Comparison of ENCODE assay signal across 15 mouse cellular contexts in the genomic region with DNA sequence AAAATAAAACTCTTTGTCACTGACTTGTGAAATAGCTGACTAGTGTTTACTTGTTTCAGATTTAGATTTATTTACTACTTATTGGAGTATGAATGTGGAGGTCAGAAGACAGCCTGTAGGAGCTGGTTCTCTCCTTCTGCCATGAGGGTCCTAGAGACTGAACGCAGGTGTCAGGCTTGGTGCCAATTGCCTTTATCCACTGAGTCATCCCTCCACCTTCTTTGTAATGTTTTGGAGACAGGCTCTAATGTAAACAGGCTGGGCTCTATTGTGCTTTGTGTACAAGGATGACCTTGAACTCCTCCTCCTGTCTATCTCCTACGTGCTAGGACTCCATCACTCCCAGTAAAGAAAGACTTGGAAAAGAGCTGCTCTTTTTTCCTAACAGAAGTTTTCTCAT. TPM values are rescaled to one million over a fixed set of nuclear protein-coding genes. Genes with fewer than 3 reads are reported as not detected.
A peak's percentile ranks its signal among the peaks of the same experiment; 100 is the strongest.
DNase-seq lines count a peak whose midpoint lies in the region; ATAC-seq and TF ChIP-seq lines count a peak whose summit lies in the region.
"Had no signal": no experiment of that assay in that cellular context is flagged by ENCODE, and none has a peak within 500 bp of the region (broad histone marks: within the 10 kb centered on the region; RNA-seq: fewer than 3 reads in every experiment).

No protein-coding gene starts in this region.

- H3K36me3 ChIP-seq in forebrain, postnatal 0 days (ENCODE audit: insufficient read depth): peaks cover 18% of the 10 kb centered on the region; the same call in 1 of the 2 replicates
- peaks cover 37% of the 10 kb centered on the region for H3K36me3 ChIP-seq in midbrain, embryonic 12.5 days

- peaks cover 10% of the 10 kb centered on the region for H3K4me1 ChIP-seq in forebrain, postnatal 0 days (ENCODE audit: insufficient read depth)
- H3K4me1 ChIP-seq in midbrain, embryonic 12.5 days: peaks cover 21% of the 10 kb centered on the region

- H3K27ac ChIP-seq in forebrain, postnatal 0 days (ENCODE audit: low read depth, low read length): no peak overlapping the region
- 0 out of 2 replicates have a peak overlapping the region, but pooled peaks have one; percentile 32 for H3K27ac ChIP-seq in midbrain, embryonic 12.5 days (replicated peaks)
- H3K27ac ChIP-seq: embryonic facial prominence, embryonic 10.5 days; heart, embryonic 13.5 days; liver, embryonic 13.5 days had no signal

- peak overlapping the region; percentile 55 for H3K4me2 ChIP-seq in forebrain, postnatal 0 days (ENCODE audit: low read depth)
- peak overlapping the region; percentile 69 for H3K4me2 ChIP-seq in midbrain, embryonic 12.5 days (replicated peaks)
- H3K4me2 ChIP-seq: heart, embryonic 13.5 days; liver, embryonic 13.5 days had no signal

- H3K9ac ChIP-seq in forebrain, postnatal 0 days: no peak overlapping the region
- H3K9ac ChIP-seq in midbrain, embryonic 12.5 days (replicated peaks): 0 out of 2 replicates have a peak overlapping the region, but pooled peaks have one; percentile 29
- H3K9ac ChIP-seq: liver, embryonic 13.5 days had no signal

- 16% methylated on average over 2 of the region's 2 CpGs for WGBS in forebrain, postnatal 0 days
- WGBS in midbrain, embryonic 12.5 days: 37% methylated on average over 2 of the region's 2 CpGs

- H3K27me3 ChIP-seq in forebrain, postnatal 0 days (ENCODE audit: insufficient read depth, low read length): no peaks in the 10 kb centered on the region
- H3K27me3 ChIP-seq in midbrain, embryonic 12.5 days: no peaks in the 10 kb centered on the region
- H3K27me3 ChIP-seq: heart, embryonic 13.5 days; liver, embryonic 13.5 days had no signal

- H3K4me3 ChIP-seq in forebrain, postnatal 0 days (ENCODE audit: low read depth, low read length): peak overlapping the region; percentile 75; the same call in 1 of the 2 replicates
- H3K4me3 ChIP-seq in midbrain, embryonic 12.5 days: peak overlapping the region; percentile 68
- H3K4me3 ChIP-seq: heart, embryonic 13.5 days; liver, embryonic 13.5 days had no signal

- no peak for ATAC-seq in forebrain, postnatal 0 days
- no peak for ATAC-seq in midbrain, embryonic 12.5 days (ENCODE audit: low FRiP score, low read depth)
- ATAC-seq: CD4-positive, CD25-positive, alpha-beta regulatory T cell, adult 4 months had no signal

- DNase-seq in ES-CJ7 (ENCODE audit: low read depth, low spot score) (peak; percentile 46), R1 (ENCODE audit: low read depth, low spot score) (peak; percentile 55)
- DNase-seq in forebrain, postnatal 0 days: no peak
- no peak for DNase-seq in layer of hippocampus, adult 11-12 months (ENCODE audit: low spot score)
- no peak for DNase-seq in kidney, postnatal 36 days
- no peak for DNase-seq in thymus, postnatal 14 days
- no peak for DNase-seq in lung, postnatal 36 days
- DNase-seq: cerebellum, adult 8-10 months; gastrocnemius, postnatal 10 days; kidney, postnatal 4 days; liver, embryonic 13.5 days had no signal

- H3K9me3 ChIP-seq in forebrain, postnatal 0 days (ENCODE audit: low read length): no peaks in the 10 kb centered on the region
- no peaks in the 10 kb centered on the region for H3K9me3 ChIP-seq in midbrain, embryonic 12.5 days
- H3K9me3 ChIP-seq: embryonic facial prominence, embryonic 10.5 days; heart, embryonic 13.5 days; liver, embryonic 13.5 days had no signal

- no peak for TF ChIP-seq CTCF in forebrain, postnatal 0 days (IDR thresholded peaks at IDR 0.05; ENCODE audit: low read depth)

RNA-seq across cellular contexts. Expression of a gene that starts 51.4 kb away (rescaled TPM):
- 127 and 155 TPM in 2 replicates for total RNA-seq in forebrain, postnatal 0 days (2014; rRNA removed)
- polyA plus RNA-seq in forebrain, postnatal 0 days (2015; fragmentation: Nextera tagmentation; extraction: Ambion mirVana): 50.0 and 67.1 TPM in 2 replicates
- 134 and 147 TPM in 2 replicates for polyA plus RNA-seq in midbrain, embryonic 12.5 days (2016; fragmentation: Nextera tagmentation; extraction: Ambion mirVana)

Comparison
In these comparisons a context has a peak if more than half of its experiments do, and no peak if none do; other contexts are left out.
1. DNase-seq: peak in ES-CJ7 (single experiment) and R1 (single experiment); none in forebrain, postnatal 0 days (single experiment), layer of hippocampus, adult 11-12 months (single experiment), kidney, postnatal 36 days (0 of 2), thymus, postnatal 14 days (single experiment) and lung, postnatal 36 days (single experiment).